Mouse (Mus musculus) lung, postnatal 0 days (tissue): ENCODE measurements around the gene Ntmt1. TPM values are rescaled to one million over a fixed set of nuclear protein-coding genes. Genes with fewer than 3 reads are reported as not detected.

ENCODE experiments used
- ATAC-seq: fragments of 200-750 bp; cut with Nextera tagmentation; 2 replicates; pipeline ENCODE4 v1.8.0; 2017; ENCODE audit warnings: moderate library complexity
- DNase-seq: peaks from one replicate; pipeline ENCODE4 v3.0.0-alpha.2; 2016; ENCODE audit warnings: low spot score
- H3K27ac ChIP-seq: fragments of 300-500 bp; sonication (generic); 2 replicates; pipeline ENCODE4 v1.5.1; 2014; ENCODE audit warnings: antibody characterized with exemption, mild to moderate bottlenecking, low read length, mixed read lengths
- H3K27me3 ChIP-seq: fragments of 300-500 bp; sonication (generic); replicated peaks from 2 replicates; pipeline ENCODE4 v1.6.1; 2014; ENCODE audit warnings: low read length, mixed read lengths; ENCODE audit not compliant: insufficient read depth
- H3K36me3 ChIP-seq: fragments of 300-500 bp; sonication (generic); 2 replicates; pipeline ENCODE4 v1.6.1; 2014; ENCODE audit warnings: low read length, mixed read lengths; ENCODE audit not compliant: insufficient read depth
- H3K4me1 ChIP-seq: fragments of 300-500 bp; sonication (generic); 2 replicates; pipeline ENCODE4 v1.6.1; 2014; ENCODE audit warnings: antibody characterized with exemption, low read depth, low read length, mixed read lengths; ENCODE audit not compliant: insufficient read depth
- H3K4me2 ChIP-seq: fragments of 300-500 bp; sonication (generic); replicated peaks from 2 replicates; pipeline ENCODE4 v1.6.1; 2014; ENCODE audit warnings: low read depth, mild to moderate bottlenecking, low read length, moderate library complexity, mixed read lengths
- H3K4me3 ChIP-seq: fragments of 300-500 bp; sonication (generic); 2 replicates; pipeline ENCODE4 v1.5.1; 2014; ENCODE audit warnings: low read depth, low read length
- H3K9ac ChIP-seq: fragments of 300-500 bp; sonication (generic); replicated peaks from 2 replicates; pipeline ENCODE4 v1.6.1; 2014; ENCODE audit warnings: low read depth, mild to moderate bottlenecking
- H3K9me3 ChIP-seq: fragments of 300-500 bp; sonication (generic); 2 replicates; pipeline ENCODE4 v1.6.1; 2016; ENCODE audit warnings: low read length, mixed read lengths
- CTCF ChIP-seq: IDR thresholded peaks from 2 replicates; pipeline ENCODE4 v1.5.1; 2016; ENCODE audit warnings: antibody characterized with exemption, mild to moderate bottlenecking
- EP300 ChIP-seq: IDR thresholded peaks from 2 replicates; pipeline ENCODE4 v1.6.1; 2016; ENCODE audit warnings: antibody characterized with exemption, mild to moderate bottlenecking, control low read depth
- WGBS: fragments of 180-500 bp; shearing (Covaris S2); extraction: QIAGEN DNeasy Blood & Tissue Kit; methylation state at CpG from one replicate; pipeline ENCODE4 v1.1.7; 2014; 5-methylcytosine and 5-hydroxymethylcytosine counted together
- polyA plus RNA-seq: library from polyadenylated mRNA; unstranded; fragments of >200 nt; fragmentation: Nextera tagmentation; extraction: Ambion mirVana; gene quantifications from 2 replicates; pipeline ENCODE4 v1.2.1, GENCODE M21; 2015

Gene Ntmt1
- polyA plus RNA-seq, 1 experiment from 2014 or later, result 50.7 TPM

DNA sequence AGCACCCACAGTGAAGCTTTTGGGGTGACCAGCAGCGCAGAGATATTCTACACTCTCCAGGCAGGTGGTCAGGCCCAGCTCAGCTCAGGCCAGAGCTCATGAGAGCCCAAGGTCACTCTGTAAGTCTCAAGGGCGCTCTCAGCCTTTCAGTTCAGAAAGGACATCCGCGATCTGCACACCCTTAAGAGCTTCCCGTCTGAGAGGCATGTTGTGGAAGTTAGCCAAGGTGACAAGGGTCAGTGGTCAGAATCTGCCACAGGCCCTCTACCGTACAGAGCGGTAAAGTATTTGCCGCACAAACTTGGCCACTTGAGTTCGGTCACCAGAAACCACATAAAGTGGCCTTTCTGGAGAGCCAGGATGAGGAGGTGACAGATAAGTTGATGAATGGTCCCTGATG lies 55.9 kb downstream of the Ntmt1 start:
- no peak overlapping the region for H3K4me3 ChIP-seq
- H3K9me3 ChIP-seq, result no peaks in the 10 kb centered on the region
- H3K4me2 ChIP-seq, result no peak overlapping the region
- H3K36me3 ChIP-seq, result no peaks in the 10 kb centered on the region
- TF ChIP-seq CTCF, result no peak
- TF ChIP-seq EP300, result no peak
- DNase-seq (no peak), ATAC-seq (no peak)
- 0 out of 2 replicates have a peak, but pooled peaks cover 2% of the 10 kb centered on the region for H3K4me1 ChIP-seq
- no peak overlapping the region for H3K9ac ChIP-seq
- no peak overlapping the region for H3K27ac ChIP-seq
- 46% methylated on average over 9 of the region's 9 CpGs for WGBS
- H3K27me3 ChIP-seq, result no peaks in the 10 kb centered on the region

DNA sequence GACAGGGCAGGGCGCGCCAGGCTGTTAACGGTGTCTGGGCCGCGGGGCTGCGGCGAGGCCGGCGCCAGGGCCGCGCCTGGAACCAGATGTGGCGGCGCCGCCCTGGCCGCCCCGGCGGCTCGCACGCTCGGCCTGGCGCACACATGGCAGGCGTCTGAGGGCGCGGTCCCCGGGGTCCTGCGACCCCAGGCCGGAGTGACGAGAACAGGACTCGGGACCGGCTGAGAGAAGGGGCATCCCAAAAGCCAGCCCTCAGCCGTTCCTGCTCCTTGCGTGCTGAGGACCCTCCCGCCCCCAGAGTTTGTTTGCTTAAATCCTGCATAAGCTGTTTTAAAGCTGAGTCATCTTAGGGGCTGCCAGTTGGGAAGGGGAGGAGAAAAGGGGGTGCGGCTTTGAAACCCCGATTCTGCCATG lies 57.3 kb downstream of the Ntmt1 start:
- peak; percentile 39 for DNase-seq
- 3% methylated on average over 30 of the region's 35 CpGs for WGBS
- no peak overlapping the region for H3K9ac ChIP-seq
- H3K36me3 ChIP-seq, result no peaks in the 10 kb centered on the region
- H3K9me3 ChIP-seq, result no peaks in the 10 kb centered on the region
- no peaks in the 10 kb centered on the region for H3K27me3 ChIP-seq
- peak overlapping the region; percentile 14; the same call in 1 of the 2 replicates for H3K4me3 ChIP-seq
- 0 out of 2 replicates have a peak, but pooled peaks cover 2% of the 10 kb centered on the region for H3K4me1 ChIP-seq
- no peak for TF ChIP-seq CTCF
- TF ChIP-seq EP300, result no peak
- peak overlapping the region; percentile 52 for H3K4me2 ChIP-seq
- H3K27ac ChIP-seq, result no peak overlapping the region
- peak; percentile 60 for ATAC-seq

DNA sequence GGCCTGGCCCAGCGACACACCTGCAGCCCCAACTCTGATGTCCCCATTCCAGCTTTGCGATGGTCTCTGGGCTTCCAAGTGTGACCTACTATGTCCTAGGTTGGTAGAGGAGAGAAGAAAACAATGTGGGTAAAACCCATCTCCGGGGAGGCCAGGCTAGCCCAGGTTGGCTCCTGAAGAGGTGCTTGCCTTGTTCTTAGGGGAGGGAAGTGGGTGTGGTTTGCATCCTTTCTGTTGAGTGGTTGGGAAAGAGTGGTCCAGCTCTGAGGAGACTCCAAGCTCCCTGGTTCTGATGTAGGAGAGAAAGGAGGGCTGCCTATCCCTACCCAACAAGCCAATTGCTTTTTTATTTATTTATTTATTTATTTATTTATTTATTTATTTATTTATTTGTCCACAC lies 57.8 kb downstream of the Ntmt1 start:
- Histone ChIP-seq H3K36me3 (no peaks in the 10 kb centered on the region), H3K9ac (no peak overlapping the region), H3K9me3 (no peaks in the 10 kb centered on the region), H3K4me3 (no peak overlapping the region), H3K4me2 (no peak overlapping the region; the same call in 1 of the 2 replicates), H3K27me3 (no peaks in the 10 kb centered on the region), H3K4me1 (0 out of 2 replicates have a peak, but pooled peaks cover 2% of the 10 kb centered on the region), H3K27ac (no peak overlapping the region)
- ATAC-seq (no peak), DNase-seq (no peak)
- 55% methylated on average over 3 of the region's 3 CpGs for WGBS
- no peak for TF ChIP-seq EP300
- TF ChIP-seq CTCF, result no peak

DNA sequence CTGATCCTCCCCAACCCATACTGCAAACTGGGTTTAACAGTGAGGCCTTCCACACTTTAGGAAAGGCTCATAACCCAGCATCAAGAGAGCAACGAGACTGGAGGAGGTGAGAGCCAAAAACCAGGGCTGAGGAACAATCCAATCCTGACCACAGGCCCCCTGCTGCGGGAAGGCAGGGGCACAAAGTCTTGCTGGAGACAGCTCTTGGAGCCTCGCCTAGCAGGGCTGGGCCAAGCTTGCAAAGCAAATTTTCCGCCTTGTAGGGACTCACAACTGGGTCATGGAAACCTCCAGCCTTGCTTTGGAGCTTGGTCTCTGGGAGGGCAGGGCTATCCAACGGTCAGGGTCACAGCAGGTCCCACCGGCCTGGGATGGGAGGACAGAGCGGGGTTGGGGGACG lies 63.2 kb downstream of the Ntmt1 start:
- no peak for DNase-seq
- TF ChIP-seq CTCF, result no peak
- no peak for TF ChIP-seq EP300
- Histone ChIP-seq H3K36me3 (no peaks in the 10 kb centered on the region), H3K27me3 (no peaks in the 10 kb centered on the region), H3K9me3 (no peaks in the 10 kb centered on the region), H3K4me1 (no peaks in the 10 kb centered on the region), H3K27ac (no peak overlapping the region), H3K4me2 (no peak overlapping the region), H3K4me3 (no peak overlapping the region), H3K9ac (no peak overlapping the region)
- 64% methylated on average over 8 of the region's 8 CpGs for WGBS
- ATAC-seq, result no peak

Other genes with a start within 250 kb of the Ntmt1 start
- gene Cstad, start 212.8 kb upstream of the Ntmt1 start, polyA plus RNA-seq, result 1.9 and 2.3 TPM in 2 replicates
- gene 1700001O22Rik, start 4.2 kb upstream of the Ntmt1 start, polyA plus RNA-seq, result 0.47 and 0.94 TPM in 2 replicates
- gene Asb6, start 22.5 kb downstream of the Ntmt1 start, polyA plus RNA-seq, result 24.9 and 26.1 TPM in 2 replicates
- gene Prrx2, start 27.1 kb downstream of the Ntmt1 start, polyA plus RNA-seq, result 2.9 and 4.3 TPM in 2 replicates
- gene Ptges, start 122.0 kb downstream of the Ntmt1 start, polyA plus RNA-seq, result 20.0 and 29.8 TPM in 2 replicates
- gene Tor1b, start 145.1 kb downstream of the Ntmt1 start, polyA plus RNA-seq, result 23.3 and 24.6 TPM in 2 replicates
- 54.6 and 57.5 TPM in 2 replicates for gene Tor1a, start 160.1 kb downstream of the Ntmt1 start, polyA plus RNA-seq
- gene BC005624, start 174.4 kb downstream of the Ntmt1 start, polyA plus RNA-seq, result 41.0 and 43.6 TPM in 2 replicates
- 8.4 and 9.6 TPM in 2 replicates for gene Usp20, start 174.5 kb downstream of the Ntmt1 start, polyA plus RNA-seq